Mouse (Mus musculus): Measurements from ENCODE around the gene Pcgf2. TPM values are rescaled to one million over a fixed set of nuclear protein-coding genes. Genes with fewer than 3 reads are reported as not detected.
"Not testable (repeated sequence)": the region's sequence is repeated elsewhere in the genome, so short reads cannot be mapped to it uniquely, and the experiment has no call there.

Pcgf2 gene
- total RNA-seq, 2 experiments from 2014 or later = 69.9 to 71.5 TPM

DNA sequence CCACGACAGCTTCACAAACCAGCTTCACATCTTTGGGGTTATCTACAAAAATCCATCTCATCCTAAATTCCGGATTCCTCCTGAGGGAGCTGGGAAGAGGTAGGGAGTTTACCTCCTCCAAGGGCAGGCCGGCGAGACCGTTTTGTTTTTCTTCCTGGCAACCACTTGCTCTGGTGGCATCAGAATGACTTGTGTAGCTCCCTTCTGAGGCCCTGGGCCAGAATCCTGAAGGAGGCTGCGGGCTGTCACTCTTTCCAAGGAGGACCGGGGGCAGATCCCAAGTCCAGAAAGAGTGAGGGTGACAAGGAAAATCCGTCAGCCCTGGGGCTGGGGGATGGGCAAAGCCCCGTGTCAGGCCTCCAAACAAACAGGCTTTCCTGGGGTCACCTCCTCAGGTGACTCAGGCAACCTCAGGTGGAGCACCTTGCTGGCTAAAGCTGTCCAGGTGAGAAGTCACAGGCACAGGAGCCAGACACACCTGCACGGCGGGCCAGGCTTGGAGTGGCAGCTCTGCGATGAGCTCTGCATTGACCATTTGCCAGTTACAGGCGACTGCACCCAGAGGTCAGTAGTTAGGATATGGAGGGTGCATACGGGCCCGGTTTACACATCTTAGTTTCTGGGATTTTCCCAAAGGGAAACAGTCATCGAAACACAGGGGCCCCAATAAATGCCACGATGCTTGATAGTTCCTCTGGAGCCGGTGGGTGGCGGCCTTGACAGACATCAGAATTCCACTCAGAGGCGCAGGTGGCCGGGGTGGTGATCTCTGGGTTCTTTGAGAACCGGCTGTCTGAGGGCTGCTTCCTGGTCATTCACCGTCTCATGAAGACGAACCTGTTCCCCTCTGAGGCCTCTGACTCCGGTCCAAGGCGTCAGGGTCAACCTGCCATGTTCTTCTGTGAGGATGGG is 17.3 kb upstream of the Pcgf2 start:
- DNase-seq (ENCODE audit: low spot score in 2 of 2) = no peak

DNA sequence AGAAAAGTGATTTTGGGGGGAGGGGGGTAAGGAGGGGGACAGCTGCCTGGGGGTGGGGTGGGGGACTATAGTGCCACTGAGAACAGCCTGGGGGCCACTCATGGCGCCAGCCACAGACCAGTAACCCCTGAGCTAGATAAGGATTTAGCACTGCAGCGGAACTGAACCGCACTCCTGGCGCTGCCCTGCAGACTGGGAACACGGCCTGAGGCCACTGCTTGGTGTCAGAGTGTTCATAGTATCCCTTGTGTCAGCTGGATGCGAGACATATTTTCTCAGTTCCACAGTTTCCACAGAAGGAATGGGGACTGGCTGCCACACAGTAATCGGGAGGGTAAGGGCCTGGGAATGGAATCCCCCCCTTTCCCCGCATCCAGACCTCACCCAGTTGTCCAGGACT is 15.7 kb upstream of the Pcgf2 start:
- DNase-seq (ENCODE audit: low spot score in 2 of 2) = no peak

DNA sequence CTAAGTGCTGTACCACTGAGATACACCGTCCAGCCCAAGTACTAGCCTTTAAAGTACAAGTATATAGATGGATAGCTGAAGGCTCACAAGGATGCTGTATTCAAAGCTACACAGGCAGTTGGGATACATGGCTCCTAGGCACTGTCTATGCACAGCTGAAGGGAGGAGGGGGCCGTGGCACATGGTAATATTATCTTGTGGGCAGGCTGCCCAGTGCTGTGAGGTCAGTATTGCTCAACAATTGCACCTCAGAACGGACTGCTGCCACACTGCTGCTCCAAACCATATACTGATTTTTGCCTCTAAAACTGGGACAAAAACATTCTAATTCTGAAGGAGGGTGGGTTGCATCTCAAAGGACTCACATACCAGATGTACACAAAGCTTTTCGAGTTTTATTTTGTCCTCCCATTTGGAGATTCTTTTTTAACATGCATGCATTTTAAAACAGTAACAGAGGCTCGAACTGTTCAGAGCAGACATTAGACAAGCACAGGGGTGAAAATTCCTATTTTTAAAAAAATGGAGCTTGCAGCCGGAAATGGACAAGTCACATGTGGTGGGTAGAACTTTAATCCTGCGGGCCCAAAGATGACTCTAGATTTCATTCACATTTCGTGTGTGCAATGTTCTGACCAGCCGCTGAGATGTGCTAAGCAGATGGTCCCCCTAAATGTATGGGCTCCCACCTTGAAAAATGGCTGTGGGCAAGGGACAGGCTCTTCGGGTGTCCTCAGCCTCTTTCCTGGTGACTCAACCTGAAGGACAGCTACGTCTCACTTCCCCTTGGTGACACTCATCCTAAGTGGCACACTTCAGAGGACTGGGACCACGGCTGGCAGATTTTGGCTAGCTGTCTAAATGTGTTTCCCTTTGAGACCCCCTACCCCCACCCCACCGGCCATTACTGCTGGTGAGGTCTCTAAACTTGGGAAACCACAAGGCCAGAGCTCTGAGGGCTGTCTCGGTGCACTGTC is 14.8 kb upstream of the Pcgf2 start:
- DNase-seq (ENCODE audit: low spot score in 2 of 2) = no peak

DNA sequence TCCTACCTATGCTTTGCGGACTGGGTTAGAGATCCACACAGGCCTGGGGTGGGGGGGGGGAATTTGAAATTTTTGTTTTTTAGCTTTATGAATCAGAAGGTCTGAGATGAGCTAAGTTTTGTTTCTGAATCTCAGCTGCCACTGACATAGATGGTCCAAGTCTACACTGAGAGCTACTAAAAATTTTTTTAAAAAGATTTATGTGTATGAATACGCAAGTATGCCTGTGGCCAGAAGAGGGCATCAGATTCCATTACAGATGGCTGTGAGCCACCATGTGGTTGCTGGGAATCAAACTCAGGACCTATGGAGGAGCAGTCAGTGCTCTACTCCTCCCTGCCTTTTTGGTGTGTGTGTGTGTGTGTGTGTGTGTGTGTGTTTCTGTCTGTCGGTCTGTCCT is 14.1 kb upstream of the Pcgf2 start:
- no peak for DNase-seq (ENCODE audit: low spot score in 2 of 2)

DNA sequence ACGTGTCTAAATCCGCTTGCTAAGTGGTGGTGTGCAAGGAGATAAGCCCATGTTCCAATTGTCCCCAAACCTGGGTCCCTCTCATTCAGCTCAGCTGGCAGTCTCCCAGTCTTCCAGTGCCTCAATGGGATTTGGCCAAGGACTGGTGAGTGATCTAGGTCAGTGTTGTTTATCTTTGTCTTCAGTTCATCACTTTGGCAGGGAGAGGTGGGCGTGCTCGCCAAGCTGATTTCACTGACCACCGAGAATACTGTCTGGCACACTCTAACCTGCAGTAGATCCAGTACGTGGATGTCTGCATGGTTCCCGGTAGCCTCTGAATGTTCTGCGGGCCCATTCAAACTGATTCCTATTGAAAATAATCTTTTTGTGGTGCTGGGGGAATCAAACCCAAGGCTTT is 13.6 kb upstream of the Pcgf2 start:
- DNase-seq (ENCODE audit: low spot score in 2 of 2) = peak in 1 of 2 experiments; percentile 30

DNA sequence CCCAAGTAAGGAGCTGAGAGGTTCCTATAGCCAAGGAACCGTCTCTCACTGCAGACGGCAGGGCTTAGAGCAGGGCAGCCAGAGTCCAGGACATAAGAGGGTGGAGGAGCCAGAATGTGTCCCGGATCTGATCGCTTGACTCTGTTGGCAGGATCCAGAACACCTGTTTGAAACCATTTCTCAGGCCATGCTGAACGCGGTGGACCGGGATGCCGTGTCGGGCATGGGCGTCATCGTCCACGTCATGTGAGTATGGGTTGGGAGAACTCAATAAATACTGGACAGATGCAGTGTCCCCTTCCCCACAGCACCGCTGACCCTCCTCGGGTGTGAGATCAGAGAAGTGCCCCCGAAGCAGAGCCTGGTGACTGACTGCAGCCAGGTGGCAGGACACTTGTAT is 12.0 kb upstream of the Pcgf2 start:
- DNase-seq (ENCODE audit: low spot score in 2 of 2) = no peak

DNA sequence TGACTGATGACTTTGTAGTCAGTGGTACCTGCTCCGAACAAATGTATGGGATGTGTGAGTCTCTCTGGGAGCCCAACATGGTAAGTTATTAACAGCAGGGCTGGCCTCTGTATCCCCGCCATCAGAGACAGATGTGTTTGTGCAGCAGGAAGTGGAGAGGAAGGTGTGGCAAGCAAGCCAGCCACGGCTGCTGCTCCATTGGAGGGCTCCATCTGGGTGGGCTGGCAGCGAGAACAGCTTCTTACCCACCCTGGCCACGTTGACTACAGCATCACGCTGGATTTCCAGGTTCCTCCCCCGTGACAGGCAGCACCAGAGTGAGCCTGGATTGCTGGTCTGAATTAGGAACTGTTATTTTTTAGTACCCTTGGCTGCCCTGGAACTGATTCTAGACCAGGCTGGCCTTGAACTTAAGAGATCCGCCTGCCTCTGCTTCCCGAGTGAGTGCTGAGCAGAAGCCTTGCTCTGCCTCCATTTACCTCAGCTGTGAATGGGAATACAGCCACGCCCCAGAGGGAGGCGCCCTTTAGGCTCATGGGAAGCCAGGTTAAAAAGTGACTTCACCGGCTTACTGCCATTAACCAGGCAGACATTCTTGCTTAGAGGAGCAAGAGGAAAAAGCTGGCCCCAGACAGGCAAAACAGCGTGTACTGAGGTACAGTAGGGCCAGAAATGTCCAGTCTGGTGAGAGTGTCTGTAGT is 11.1 kb upstream of the Pcgf2 start:
- no peak for DNase-seq (ENCODE audit: low spot score in 2 of 2)

DNA sequence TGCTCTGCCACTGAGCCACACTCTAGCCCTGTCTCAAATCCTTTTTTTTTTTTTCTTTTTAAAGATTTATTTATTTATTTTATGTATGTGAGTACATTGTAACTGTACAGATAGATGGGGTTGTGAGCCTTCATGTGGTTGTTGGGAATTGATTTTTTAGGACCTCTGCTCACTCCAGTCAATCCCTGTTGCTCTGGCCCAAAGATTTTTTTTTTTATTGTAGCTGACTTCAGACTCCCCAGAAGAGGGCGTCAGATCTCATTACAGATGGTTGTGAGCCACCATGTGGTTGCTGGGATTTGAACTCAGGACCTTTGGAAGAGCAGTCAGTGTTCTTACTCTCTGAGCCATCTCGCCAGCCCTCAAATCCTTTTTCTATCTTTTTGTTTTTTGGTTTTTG is 9.8 kb upstream of the Pcgf2 start:
- not testable (repeated sequence) for DNase-seq (ENCODE audit: low spot score in 2 of 2)

DNA sequence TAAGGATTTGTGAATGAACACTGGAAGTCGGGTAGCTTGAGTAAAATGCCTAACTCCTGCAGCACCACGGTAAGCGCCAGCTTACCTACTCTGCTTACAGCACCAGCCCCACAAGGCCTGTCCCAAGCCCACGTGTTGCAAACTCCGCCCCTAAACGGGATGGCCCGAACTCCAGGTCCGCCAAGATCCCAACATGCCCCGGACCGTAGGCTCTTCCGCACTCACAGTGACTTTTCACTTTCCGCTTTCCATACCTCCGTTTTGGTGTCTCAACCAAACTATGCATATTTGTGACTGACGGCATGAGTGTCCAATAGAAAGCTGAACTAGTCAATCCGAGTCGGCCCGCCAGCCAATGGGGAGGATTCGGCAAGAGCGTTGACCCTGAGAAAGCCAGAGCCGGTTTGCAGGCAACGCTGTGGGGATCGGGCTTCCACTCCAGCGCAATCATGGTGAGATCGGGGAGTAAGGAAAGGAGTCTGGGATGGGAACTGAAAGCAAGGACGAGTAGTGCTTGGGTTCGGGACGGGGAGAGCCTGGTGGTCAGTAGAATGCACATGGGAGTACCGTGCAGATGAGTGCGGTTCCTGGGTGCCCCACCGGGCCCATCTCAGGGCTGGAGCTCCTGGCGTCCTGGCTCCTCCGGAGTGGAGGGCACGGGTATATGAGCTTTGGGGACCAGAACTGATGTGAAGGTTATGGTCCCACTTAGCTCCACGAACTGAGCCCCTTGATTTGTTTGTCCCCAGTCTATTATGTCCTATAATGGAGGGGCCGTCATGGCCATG is 2.9 kb upstream of the Pcgf2 start, which contains the start of gene Psmb3:
Psmb3 (plus strand) TSS at position 361 of the 788 bp plus-strand sequence.
- peak; percentile 79 to 96 for DNase-seq (ENCODE audit: low spot score in 2 of 2)

DNA sequence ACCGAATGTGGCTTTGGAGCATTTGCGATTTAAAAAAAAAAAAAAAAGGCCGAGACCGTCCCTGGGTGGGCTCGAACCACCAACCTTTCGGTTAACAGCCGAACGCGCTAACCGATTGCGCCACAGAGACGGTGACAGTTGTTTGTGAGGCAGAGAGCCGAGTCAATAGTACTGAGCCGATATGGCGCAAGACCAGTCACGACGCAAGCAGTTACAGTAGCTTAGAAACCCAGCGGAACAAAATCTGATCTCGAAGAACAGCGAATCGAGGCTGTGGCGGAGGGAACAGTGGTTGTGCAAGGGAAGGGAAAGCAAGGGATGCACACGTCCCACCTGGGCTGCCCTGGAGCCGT is 2.1 kb upstream of the Pcgf2 start:
- DNase-seq (ENCODE audit: low spot score in 2 of 2) = peak; percentile 82 to 86

DNA sequence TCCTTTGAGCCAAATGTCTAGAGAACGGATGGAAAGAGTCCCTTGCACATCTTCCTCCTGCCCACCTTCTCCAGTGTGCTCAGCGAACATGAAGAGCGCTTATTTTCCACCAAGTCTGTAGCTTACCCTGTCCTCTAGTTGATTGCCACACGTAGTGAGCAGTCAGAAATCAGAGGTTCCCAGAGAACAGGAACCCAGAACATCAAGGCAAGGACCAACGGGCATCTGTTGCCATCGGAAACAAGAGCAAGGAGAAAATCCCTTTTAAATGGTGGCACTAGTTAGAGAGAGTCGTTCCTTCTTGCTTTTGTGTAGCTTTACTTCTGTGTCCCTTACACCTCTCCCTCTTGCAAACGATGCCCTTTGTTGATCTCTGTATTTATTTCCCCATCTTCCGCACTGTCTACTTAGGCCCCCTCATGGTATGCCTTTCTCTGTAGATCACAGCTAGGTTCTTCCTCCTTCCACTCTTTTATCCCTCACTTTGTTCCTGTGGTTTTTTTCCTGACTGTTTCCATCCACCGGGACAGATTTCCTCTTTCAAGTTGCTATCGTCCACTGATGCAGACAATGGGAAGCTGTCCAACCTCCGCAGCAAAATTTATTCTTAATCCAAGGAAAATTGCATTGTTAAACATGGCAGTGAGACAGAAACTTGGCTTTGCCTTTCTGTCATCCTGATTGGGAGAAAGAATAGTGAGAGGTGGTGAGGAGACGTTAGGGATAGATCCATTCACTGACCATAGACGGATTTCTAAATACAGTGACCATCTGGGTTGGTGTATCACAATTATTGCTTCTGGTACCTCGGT is 1.5 kb upstream of the Pcgf2 start:
- no peak for DNase-seq (ENCODE audit: low spot score in 2 of 2)

DNA sequence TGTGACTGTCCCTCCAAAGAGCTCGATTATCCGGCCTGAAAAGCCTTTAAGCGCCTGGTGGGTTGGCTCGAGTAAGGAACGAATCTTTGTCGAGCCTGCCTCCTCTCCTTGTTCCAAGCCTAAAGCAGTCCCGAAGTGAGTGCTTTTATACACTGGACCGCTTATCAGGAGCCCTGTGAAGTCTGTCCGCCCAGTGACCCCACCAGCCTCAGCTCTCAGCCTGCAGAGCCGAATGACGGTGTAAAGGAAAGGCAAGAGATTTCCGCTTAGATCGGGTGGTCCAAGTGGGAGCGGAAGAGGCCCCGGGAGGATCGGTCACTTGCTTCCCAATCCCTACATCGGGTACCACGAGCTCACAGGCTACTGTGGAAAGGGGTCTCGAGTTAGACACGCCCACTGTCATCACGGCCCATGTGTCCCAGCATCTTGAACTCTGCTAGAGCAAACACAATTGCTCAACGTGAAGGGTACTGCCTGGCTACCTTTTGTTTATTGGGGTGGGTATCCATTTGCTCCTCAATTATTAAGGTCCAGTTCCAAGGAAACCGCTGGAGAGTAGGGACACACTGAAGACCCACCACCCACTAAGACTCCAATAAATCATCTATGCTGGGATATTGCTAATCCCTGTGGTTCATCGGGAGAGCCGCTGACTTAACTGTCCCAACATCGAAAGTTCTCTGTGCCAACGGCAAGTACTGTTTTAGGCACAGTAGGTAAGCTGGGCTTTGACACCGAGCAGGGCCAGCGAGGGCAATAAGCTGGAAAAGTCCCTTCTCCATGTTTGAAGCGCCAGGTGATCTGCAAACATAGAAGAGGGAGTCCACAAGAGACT is 666 bp upstream of the Pcgf2 start:
- DNase-seq (ENCODE audit: low spot score in 2 of 2) = no peak

DNA sequence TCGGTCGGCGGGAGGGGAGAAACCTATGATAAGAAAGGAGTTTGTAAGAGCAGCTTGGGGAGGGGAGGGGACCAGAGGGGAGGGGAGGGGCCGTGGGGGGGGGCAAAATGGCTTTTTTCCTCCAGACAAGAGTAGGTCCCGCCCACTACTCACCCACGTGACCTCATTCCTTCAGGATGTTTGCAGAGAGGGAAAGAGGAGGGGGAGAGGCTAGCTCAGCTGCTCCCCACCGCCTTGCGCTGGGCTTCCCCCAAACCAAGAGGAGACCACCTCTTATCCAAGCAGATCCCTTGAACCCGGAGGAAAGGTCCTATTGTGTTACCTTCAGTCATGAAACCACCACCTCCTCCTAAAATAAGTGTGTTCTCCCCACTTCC is 683 bp downstream of the Pcgf2 start:
- DNase-seq (ENCODE audit: low spot score in 2 of 2) = peak in 1 of 2 experiments; percentile 67

DNA sequence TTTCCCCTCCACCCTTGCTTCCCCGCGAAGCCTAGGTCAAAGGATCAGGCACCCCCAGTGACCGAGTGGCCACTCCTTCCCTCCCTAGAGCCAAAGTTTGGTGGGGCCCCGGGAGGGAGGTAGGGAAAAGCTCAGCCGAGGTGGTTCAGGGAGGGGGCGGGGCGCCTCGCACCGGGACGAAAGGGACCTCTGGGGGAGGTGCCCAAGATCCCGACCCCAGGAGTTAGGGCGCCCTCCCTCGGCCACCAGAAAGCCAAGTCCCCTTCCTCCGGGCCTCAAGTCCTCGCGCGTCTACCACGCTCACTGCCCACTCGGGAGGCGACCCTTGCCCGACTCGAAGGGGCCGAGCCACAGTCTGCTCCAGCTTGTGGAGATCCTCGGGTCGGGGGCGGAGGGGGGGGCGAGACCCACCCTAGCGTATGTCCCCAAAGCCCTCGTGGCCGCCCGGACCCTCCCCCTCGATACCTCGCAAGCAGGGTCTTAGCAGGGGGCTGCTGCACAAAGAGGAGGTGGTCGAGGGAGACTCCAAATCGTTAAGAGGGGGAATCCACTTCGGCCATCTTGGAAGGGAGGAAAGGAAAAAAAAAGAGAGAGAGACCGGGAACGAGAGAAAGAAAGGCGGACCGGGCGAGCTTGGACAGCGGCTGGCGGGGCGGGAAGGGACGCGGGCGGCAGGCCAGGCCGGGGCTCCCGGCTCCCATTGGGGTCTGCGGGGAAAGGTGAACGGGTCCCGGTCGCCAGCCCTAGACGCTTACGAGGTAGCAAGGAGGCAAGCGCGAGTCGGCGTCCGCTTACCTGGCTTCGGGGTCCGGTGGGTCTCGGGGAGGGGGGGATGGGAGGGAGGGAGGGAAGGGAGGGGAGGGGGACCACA is 1.3 kb downstream of the Pcgf2 start:
- DNase-seq (ENCODE audit: low spot score in 2 of 2) = peak; percentile 58 to 69

DNA sequence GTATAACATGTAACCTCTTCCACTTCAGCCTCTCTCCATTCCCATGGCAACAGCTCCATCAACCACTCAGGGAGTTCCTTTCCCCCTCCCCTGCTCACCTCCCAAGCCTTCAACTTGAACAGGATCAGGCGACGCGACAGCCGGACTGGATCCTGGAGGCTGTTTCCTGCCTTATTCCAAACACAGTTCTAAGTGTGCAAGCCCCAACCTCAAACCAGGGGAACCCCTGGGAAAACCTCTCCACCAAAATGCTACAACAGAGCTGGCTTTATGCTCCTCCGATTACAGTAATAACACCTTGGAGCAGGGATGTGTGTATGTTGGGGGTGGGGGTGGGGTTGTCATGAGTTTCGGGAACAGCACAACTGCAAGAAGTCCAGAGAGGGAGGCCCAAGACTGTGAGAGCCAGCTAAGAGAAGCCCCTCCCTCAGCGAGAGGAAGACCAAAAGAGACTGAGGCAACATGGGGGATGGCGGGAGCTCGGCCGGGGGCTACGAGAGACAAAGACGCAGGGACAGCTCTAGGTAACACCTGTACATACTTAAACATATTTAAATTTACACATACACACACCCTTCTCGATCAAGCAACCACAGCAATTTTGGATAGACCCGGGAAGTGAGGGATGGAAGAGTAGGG is 2.3 kb downstream of the Pcgf2 start:
- DNase-seq (ENCODE audit: low spot score in 2 of 2) = no peak

DNA sequence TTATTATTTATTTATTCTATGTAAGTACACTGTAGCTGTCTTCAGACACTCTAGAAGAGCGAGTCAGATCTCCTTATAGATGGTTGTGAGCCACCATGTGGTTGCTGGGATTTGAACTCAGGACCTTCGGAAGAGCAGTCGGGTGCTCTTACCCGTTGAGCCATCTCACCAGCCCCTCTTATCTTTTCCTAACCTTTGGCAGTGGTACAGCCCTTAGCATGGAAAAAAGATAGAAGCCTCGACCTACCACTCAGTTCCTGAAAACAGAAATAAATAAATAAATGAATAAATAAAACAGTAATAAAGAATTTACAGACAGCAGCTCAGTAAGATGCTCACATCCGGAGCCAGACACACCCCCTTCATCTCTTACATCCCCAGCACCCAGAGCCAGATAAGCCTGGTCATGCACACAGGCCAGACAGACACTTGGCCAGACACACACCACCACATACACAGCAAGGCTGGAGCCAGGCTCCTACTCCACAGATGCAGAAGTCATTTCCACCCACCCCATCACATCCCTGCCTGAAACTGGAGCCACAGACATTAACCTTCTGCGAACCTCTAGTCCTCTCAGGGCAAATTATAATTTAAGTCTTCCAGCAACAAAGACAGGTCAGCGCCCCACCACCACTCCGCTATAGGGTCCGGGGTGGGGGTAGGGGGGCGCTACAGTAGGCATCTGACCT is 3.0 kb downstream of the Pcgf2 start:
- DNase-seq (ENCODE audit: low spot score in 2 of 2) = no peak

DNA sequence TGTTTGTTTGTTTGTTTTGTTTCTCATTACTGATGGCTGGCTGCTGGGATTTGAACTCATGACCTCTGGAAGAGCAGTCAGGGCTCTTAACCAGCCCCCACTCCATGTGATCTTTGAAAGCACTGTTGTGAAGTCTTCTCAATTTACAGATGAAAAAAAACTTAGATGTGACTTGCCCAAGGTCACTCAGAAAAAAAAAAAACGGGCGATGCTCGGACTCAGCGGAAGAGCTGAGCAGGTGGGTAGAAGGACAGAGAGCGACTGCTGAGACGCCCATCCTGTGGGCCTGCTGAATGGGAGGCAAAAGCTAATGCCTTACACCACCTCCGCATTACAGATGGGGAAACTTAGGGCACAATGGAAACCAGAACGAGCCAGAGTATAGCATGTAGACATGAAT is 3.6 kb downstream of the Pcgf2 start:
- no peak for DNase-seq (ENCODE audit: low spot score in 2 of 2)

Measured in adrenal gland, postnatal 4 days (tissue).